Mouse (Mus musculus) heart, embryonic 13.5 days (tissue): ENCODE measurements around the gene Dnajc21. TPM values are rescaled to one million over a fixed set of nuclear protein-coding genes. Genes with fewer than 3 reads are reported as not detected.

Experiments used
- polyA plus RNA-seq: library from polyadenylated mRNA; unstranded; fragments of >200 nt; fragmentation: Nextera tagmentation; extraction: Ambion mirVana; gene quantifications from 2 replicates; pipeline ENCODE4 v1.2.1, GENCODE M21; 2015

Gene Dnajc21
- polyA plus RNA-seq, 1 experiment from 2014 or later: 5.8 TPM

Other genes with a start within 250 kb of the Dnajc21 start
- not detected in 2 replicates for gene Gm21973, start 145.1 kb downstream of the Dnajc21 start, polyA plus RNA-seq
- 0.32 TPM in 1 of 2 replicates, not detected in the other for gene Agxt2, start 112.0 kb downstream of the Dnajc21 start, polyA plus RNA-seq
- gene Brix1, start 15.4 kb upstream of the Dnajc21 start, polyA plus RNA-seq: 60.4 and 63.2 TPM in 2 replicates
- gene Rad1, start 15.5 kb upstream of the Dnajc21 start, polyA plus RNA-seq: 18.9 and 23.1 TPM in 2 replicates
- gene Ttc23l, start 88.2 kb upstream of the Dnajc21 start, polyA plus RNA-seq: not detected in 2 replicates
- gene Rai14, start 244.1 kb upstream of the Dnajc21 start, polyA plus RNA-seq: 15.3 and 17.1 TPM in 2 replicates